Mouse (Mus musculus) kidney, adult 2 months (tissue): ENCODE measurements around the gene S1pr2. TPM values are rescaled to one million over a fixed set of nuclear protein-coding genes. Genes with fewer than 3 reads are reported as not detected.

Source experiments
- DNase-seq: peaks from one replicate; pipeline ENCODE4 v3.0.0; 2021
- H3K27ac ChIP-seq: fragments of 200-500 bp; 2 replicates; pipeline ENCODE4 v1.5.1; 2012; ENCODE audit warnings: low read depth, low read length, control low read depth, inconsistent platforms; ENCODE audit not compliant: insufficient read depth
- H3K27me3 ChIP-seq: fragments of 200-500 bp; replicated peaks from 2 replicates; pipeline ENCODE4 v1.6.1; 2012; ENCODE audit warnings: mild to moderate bottlenecking, moderate library complexity, low read length, inconsistent platforms; ENCODE audit not compliant: control insufficient read depth, insufficient read depth
- H3K36me3 ChIP-seq: fragments of 200-500 bp; 2 replicates; pipeline ENCODE4 v1.6.1; 2012; ENCODE audit warnings: mild to moderate bottlenecking, moderate library complexity, low read length, inconsistent platforms; ENCODE audit not compliant: control insufficient read depth, insufficient read depth
- H3K4me1 ChIP-seq: fragments of 200-500 bp; 2 replicates; pipeline ENCODE4 v1.6.1; 2011; ENCODE audit warnings: low read length; ENCODE audit not compliant: control insufficient read depth, insufficient read depth
- H3K4me3 ChIP-seq: fragments of 200-500 bp; 2 replicates; pipeline ENCODE4 v1.5.1; 2011; ENCODE audit warnings: mild to moderate bottlenecking, low read depth, low read length, control low read depth; ENCODE audit not compliant: insufficient read depth
- CTCF ChIP-seq: fragments of 200-500 bp; conservative IDR thresholded peaks from 2 replicates; pipeline ENCODE4 v1.5.1; 2011; ENCODE audit warnings: low read depth, mild to moderate bottlenecking, control low read depth, low read length, moderate library complexity, mixed read lengths; ENCODE audit not compliant: insufficient read depth, insufficient read length
- POLR2A ChIP-seq: fragments of 200-500 bp; IDR thresholded peaks from one replicate; pipeline ENCODE4 v1.6.1; 2011; ENCODE audit warnings: low read depth, low read length, control low read depth
- WGBS: fragments of 180-500 bp; shearing (Covaris S2); methylation state at CpG from one replicate; pipeline ENCODE4 v1.1.7; 2018; 5-methylcytosine and 5-hydroxymethylcytosine counted together
- polyA plus RNA-seq: library from polyadenylated mRNA; depleted of rRNA; stranded (reverse); fragments of >200 nt; gene quantifications from 2 replicates; pipeline ENCODE4 v1.2.3, GENCODE M21; 2012

S1pr2 gene
- polyA plus RNA-seq, 1 experiment: 3.5 TPM

- no peak overlapping the region for H3K27ac ChIP-seq
- no peak for DNase-seq
Observed at GRCm38 (mm10) chr9:20966747-20967146, 9.8 kb downstream of the S1pr2 start.

GRCm38 (mm10) chr9:20966008-20966407, 10.6 kb downstream of the S1pr2 start:
- 81% methylated on average over 3 of the region's 3 CpGs for WGBS
- H3K36me3 ChIP-seq: no peaks in the 10 kb centered on the region
- H3K4me3 ChIP-seq: no peak overlapping the region
- H3K4me1 ChIP-seq: no peaks in the 10 kb centered on the region
- no peak overlapping the region for H3K27ac ChIP-seq
- TF ChIP-seq POLR2A (no peak), CTCF (no peak)
- no peak for DNase-seq
- no peaks in the 10 kb centered on the region for H3K27me3 ChIP-seq

More at GRCm38 (mm10) chr9:20966747-20967146, 9.8 kb downstream of the S1pr2 start:
- H3K4me3 ChIP-seq: no peak overlapping the region
- H3K4me1 ChIP-seq: no peaks in the 10 kb centered on the region
- no peaks in the 10 kb centered on the region for H3K27me3 ChIP-seq
- no peaks in the 10 kb centered on the region for H3K36me3 ChIP-seq
- 81% methylated on average over 5 of the region's 5 CpGs for WGBS
- no peak for TF ChIP-seq POLR2A
- no peak for TF ChIP-seq CTCF

- no peaks in the 10 kb centered on the region for H3K4me1 ChIP-seq
- TF ChIP-seq POLR2A (no peak), CTCF (no peak)
- no peak overlapping the region for H3K27ac ChIP-seq
- WGBS: 88% methylated on average over 4 of the region's 4 CpGs
- H3K36me3 ChIP-seq: no peaks in the 10 kb centered on the region
- no peaks in the 10 kb centered on the region for H3K27me3 ChIP-seq
- H3K4me3 ChIP-seq: no peak overlapping the region
- no peak for DNase-seq
Observed at GRCm38 (mm10) chr9:20965606-20966005, 11.0 kb downstream of the S1pr2 start.

- no peak overlapping the region for H3K27ac ChIP-seq
- no peak overlapping the region for H3K4me3 ChIP-seq
- no peak for TF ChIP-seq CTCF
- no peak for TF ChIP-seq POLR2A
- WGBS: 51% methylated on average over 9 of the region's 9 CpGs
- H3K27me3 ChIP-seq: no peaks in the 10 kb centered on the region
- DNase-seq: no peak
- H3K4me1 ChIP-seq: no peaks in the 10 kb centered on the region
- H3K36me3 ChIP-seq: no peaks in the 10 kb centered on the region
Observed at GRCm38 (mm10) chr9:20961557-20961956, 15.0 kb downstream of the S1pr2 start.

GRCm38 (mm10) chr9:20959430-20959938, 17.1 kb downstream of the S1pr2 start, which contains the start of gene Dnmt1:
Gene Dnmt1 (minus strand): TSS chr9:20959888.
- 88% methylated on average over 2 of the region's 2 CpGs for WGBS
- DNase-seq: no peak
- Histone ChIP-seq H3K27me3 (no peaks in the 10 kb centered on the region), H3K27ac (no peak within 1 kb of the TSS), H3K4me3 (no peak within 1 kb of the TSS), H3K4me1 (no peaks in the 10 kb centered on the region), H3K36me3 (no peaks in the 10 kb centered on the region)
- TF ChIP-seq POLR2A: no peak
- TF ChIP-seq CTCF: no peak

GRCm38 (mm10) chr9:20956989-20957388, 19.6 kb downstream of the S1pr2 start:
- Histone ChIP-seq H3K4me3 (no peak overlapping the region), H3K36me3 (no peaks in the 10 kb centered on the region), H3K4me1 (no peaks in the 10 kb centered on the region), H3K27ac (no peak overlapping the region), H3K27me3 (no peaks in the 10 kb centered on the region)
- no peak for DNase-seq
- TF ChIP-seq CTCF: no peak
- TF ChIP-seq POLR2A: no peak
- WGBS: 80% methylated on average over 3 of the region's 3 CpGs

- H3K27ac ChIP-seq: peak overlapping the region; percentile 14; the same call in 1 of the 2 replicates
- TF ChIP-seq POLR2A (no peak), CTCF (0 out of 2 replicates have a peak, but pooled peaks have one; percentile 17)
- no peaks in the 10 kb centered on the region for H3K36me3 ChIP-seq
- peak; percentile 98 for DNase-seq
- under 1% methylated on average over 51 of the region's 51 CpGs for WGBS
- H3K27me3 ChIP-seq: no peaks in the 10 kb centered on the region
- no peaks in the 10 kb centered on the region for H3K4me1 ChIP-seq
- H3K4me3 ChIP-seq: peak overlapping the region; percentile 87
Observed at GRCm38 (mm10) chr9:20952520-20953227, 23.9 kb downstream of the S1pr2 start.
